Mouse (Mus musculus) frontal cortex, adult 2 months (tissue): ENCODE data around the gene Gsn. TPM values are rescaled to one million over a fixed set of nuclear protein-coding genes. Genes with fewer than 3 reads are reported as not detected.

ENCODE experiments used
- DNase-seq, 2 experiments: peaks; one replicate each; pipeline ENCODE4 v3.0.0; 2022; ENCODE audit warnings: low spot score in 1 of 2; ENCODE audit errors: extremely low spot score in 1 of 2
- polyA plus RNA-seq: library from polyadenylated mRNA; depleted of rRNA; stranded (reverse); fragments of >200 nt; gene quantifications from 2 replicates; pipeline ENCODE4 v1.2.3, GENCODE M21; 2012; rRNA removed

Gsn gene
- polyA plus RNA-seq: 99.2 and 99.6 TPM in 2 replicates

DNA sequence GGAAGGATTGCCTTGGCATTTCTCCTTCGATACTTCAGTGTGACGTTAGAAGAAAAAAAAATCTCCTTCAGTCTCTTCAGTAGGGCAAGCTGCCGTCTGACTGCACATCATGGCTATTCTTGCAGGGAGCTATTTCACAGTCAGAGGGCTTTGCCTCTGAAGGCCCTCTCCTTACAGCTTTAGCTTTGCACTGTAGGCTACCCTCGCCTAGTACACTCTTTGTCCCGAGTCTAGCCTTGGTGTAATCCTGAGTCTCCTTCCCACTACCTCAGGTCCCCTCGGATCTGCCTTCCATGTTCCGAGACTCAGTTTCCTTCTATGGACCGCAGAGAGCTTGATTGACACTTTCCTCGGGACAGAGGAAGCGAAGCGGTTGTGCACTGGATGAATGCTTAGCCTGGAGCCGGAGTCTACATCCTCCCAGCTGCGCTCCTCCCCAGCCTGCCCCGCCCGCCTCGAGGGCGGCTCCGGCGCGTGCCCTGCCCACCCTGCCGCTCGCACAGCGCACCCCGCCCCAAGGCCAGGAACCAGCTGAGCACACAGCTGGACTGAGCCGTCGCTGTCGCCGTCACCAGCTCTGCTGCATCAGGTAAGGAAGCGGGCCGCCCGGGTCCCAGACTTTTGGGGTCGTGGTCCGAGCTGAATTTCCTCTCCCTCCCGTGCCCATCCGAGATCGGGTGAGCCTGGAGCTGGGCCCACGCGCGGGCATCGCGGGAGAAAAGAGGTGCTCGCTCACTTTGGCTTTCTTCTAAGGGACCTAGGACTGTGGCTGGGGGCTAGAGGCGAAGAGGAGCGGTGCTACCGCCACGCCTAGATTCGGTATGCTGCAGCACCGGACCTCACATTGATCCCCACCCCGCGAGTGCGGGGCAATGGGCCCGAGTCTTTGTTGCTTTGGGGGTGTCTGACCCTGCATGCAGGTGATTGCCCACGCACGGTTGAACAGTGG lies at the start of gene Gsn:
Gene Gsn, plus strand, starts transcription at position 496 of the 949 bp plus-strand sequence.
- peak in 1 of 2 experiments; percentile 68 for DNase-seq

DNA sequence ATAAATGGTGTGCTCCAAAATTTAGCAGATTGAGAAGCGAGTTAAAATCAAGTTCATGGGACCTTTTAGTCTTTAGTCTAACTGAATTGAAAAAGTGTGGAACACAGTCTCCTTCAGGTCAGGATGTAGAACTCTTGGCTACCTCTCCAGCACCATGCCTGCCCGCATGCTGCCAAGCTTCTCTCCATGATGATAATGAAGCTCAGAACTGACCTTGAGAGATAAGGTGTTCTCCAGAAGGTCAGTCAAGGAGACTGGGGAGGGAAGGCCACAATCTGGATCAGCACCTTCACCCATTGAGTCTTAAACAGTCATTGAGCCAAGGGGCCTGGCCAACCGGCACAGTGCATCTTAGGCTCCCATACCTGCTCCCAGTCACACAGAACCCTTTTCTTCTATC lies 49.4 kb upstream of the Gsn start:
- no peak for DNase-seq

DNA sequence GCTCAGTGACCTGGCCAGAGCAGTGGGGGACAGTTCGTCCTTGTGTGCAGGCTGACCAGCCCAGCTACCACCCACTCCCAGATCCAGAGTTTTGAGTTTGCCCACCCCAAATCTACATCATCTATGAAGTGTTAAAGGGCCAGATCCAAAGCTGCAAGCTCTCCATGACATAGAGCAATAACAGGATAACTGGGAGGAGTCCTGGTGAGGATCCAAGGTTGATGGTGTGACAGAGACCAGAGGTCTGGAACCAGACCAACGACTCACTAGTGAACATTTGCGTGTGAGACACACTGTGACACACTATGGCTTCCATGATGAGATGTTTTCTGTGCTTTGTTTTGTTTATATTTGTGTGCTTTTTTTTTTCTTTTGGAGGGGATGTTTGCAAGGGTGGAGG lies 48.1 kb upstream of the Gsn start:
- no peak for DNase-seq

DNA sequence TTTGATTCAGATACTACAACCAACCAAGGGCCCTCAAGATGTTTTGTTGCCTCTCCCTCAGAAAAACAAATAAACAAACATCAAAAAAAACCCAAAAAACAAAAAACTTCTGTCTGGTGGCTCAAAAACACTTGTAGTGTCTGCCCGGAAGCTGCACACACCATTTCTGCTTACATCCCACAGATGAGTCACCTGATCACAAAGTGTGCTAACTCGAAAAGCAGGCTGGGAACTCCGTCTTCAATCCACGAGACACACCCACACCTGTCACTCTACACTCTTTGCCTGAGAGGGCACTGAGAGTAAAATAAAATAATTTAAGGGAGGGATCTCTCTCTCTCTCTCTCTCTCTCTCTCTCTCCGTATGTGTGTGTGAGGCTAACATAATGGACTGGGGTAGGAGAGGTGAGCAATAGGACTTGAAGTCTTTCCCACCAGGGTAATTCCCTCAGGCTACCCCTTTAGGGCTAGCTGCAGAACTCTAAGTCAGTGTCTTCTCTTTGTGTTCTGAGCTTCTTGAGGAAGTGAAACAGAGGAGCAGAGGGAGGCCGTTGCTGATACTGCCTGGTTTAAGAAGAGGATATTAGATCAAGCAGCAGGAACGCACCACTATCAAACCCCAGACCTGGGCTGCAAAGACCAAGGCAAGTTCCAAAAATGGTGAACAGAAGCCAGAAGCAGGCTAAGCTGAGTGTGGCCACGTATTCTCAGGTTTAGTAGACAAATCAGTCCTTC lies 47.1 kb upstream of the Gsn start:
- DNase-seq: no peak

DNA sequence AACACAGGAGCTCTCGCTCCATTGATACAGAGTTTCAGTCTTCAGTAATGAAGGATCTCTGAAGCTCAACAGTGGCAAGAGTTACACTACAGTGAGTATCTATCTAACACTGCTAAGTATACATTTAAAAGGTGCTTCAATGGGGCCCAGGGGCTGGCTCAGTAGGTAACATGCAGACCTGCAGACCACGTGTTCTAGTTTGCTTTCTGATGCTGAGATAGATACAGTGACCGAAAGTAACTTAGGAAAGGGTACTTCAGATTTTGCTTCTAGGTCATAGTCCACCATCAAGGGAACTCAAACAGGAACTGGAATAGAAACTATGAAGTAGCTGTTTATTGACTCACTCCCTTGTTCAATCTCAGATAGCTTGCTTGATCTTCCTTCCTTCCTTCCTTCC lies 44.5 kb upstream of the Gsn start:
- no peak for DNase-seq

DNA sequence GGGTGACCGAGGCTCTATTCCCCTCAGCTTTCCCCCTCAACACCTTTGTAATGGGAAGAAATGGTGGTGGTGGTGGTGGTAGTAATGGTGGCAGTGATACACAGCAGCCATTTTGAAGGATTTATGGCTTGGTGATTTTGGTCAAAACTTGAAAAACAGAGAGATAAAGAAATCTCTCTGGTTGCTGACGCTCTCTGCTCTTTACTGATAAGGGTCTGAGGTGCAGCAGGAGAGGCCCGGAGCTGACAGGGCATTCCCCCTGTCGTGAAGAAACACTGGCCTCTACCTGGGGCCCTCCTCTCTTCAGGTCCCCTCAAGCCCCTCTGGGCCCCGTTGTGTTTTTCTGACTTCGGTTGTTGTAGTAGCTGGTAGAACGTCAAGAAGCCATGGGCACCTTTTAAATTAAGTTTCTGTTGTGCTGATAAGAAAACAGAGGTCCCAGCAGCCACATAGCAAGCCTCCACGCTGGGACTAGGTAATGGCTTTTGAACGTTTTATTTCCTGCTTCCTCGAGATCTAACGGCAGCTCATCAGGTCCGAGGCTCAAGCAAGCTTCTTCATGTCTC lies 42.8 kb upstream of the Gsn start:
- no peak for DNase-seq

DNA sequence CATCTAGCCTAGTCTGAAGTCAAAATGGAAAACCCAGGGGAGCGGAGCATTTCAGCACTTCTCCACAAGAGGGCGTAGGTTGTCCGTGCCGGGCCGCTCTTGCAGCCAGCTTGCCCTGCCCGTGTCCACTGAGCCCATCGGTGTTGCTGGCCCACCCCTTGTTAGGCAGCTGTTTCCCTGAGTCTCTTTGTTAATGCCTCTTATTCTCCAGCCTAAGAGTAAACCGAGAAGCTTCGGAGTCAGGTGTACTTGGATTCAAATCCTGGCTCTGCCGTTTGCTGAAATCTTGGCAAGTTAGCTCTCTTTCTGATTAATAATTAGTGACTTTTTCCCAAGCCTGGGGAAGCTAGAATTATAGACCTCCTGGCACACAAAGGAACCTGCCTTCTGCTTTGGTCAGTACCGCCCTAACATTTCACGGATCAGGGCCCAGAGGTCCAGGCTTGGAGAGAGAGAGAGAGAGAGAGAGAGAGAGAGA lies 41.3 kb upstream of the Gsn start:
- DNase-seq: peak; percentile 35 to 95

DNA sequence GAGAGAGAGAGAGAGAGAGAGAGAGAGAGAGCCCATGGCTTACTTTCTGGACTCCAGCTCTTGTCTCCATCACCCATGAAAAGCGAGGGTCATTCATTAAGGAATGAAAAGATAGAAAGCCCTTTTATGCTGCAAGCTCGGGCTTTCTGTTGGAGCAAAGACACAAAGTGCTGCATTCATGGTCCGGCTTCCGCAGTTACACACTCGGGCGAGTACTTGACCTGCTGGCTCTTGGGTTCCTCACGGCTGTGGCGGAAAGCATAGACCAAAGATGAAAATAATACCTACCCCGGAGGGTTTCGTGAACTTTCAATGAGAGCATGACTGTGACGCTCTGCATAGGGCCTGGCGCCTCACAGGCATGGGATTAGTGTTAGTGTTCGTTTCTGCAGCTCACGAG lies 40.8 kb upstream of the Gsn start:
- DNase-seq: no peak

DNA sequence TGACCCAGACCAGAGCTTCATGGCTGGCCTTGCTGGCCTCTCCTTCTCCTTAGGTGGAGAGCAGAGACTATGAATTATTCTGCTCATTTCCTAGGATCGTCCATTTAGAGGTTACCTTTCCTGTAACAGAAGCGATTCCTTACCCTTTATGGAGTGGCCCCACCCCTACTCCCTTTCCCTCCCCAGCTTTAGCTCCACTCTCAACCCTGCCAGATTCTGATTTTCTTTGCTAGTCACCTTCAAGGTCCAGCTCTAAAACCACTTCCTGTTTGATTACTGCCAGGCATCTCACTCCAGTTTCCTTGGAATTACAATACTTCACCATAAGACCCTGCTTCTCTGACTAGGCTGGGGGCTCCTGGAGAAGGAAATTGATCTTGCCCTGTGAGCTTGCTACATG lies 39.5 kb upstream of the Gsn start:
- DNase-seq: no peak

DNA sequence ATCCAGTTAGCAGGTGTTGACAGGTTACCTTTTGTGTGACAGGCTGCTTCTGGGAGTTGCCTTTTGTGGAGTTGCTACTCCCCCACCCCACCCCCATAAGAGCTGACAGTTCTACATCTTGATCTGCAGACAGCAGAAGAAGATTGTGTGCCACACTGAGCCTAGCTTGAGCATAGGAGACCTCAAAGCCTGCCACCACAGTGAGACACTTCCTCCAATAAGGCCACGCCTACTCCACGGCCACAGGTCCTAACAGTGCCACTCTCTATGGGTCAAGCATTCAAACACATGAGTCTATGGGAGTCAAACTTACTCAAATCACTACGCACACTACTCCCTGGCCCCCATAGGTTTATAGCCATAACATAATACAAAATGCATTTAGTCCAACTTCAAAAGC lies 37.4 kb upstream of the Gsn start:
- no peak for DNase-seq

DNA sequence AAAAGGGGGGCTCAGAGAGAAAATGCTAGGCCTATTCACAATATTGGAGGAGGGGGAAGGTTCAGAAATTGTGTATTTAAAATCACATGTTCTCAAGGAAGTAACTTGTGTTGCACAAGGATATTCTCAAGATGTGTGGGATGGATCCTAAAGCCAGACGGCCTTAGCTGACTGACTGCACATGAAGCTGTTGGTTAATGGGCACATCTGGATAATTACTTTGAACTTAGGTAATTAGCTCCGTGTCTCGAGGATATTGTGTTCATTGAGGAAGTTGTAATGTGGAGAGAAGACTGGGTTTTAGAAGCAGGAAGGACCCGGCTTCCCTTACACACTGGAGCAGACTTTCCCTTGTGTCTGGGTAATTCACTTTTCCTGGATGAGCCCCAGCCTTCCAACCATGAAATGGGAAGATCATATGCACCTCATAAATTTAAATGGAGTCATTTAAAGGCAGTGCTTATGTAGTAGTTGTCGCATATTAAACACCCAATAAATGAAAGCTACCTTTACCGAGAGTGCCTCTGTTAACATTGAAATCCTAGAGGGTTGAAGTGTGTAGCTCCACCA lies 33.3 kb upstream of the Gsn start:
- no peak for DNase-seq

DNA sequence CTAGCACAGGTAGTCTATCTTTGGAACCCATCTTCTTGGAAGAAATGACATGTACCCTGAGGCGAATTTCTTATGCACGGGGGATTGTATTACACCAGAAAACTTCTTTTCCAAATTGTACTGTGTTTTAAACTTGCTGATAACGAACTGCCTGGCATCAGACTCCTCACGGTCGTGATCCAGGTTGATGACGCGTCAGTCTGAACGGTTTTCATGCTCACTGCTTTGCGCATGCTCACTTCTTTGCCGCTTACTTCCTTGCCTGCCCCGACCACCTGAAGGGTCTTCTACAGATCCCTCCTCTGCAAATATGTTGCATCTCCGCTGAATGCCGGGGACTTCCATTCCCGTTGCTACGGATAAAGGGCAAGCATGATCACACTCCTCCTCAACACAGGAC lies 31.9 kb upstream of the Gsn start:
- DNase-seq: no peak

DNA sequence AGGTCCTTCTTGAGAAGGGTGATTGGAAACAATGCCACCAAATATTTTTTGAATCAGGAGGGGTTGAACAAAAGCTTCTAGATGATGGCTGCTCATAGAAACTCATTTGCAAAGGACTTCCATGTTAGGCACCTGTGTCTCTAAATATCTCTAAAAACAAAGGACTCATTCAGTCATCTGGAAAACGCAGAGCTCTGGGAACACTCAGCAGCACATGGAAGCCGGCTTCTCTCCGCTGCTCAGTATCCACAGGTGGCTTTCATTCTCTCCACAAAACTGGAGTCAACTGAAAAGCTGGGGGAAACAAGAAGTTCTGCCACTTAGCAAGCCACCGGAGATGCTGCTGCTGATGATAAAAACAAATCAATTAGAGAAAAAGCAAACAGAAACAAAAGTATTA lies 28.0 kb upstream of the Gsn start:
- DNase-seq: no peak

DNA sequence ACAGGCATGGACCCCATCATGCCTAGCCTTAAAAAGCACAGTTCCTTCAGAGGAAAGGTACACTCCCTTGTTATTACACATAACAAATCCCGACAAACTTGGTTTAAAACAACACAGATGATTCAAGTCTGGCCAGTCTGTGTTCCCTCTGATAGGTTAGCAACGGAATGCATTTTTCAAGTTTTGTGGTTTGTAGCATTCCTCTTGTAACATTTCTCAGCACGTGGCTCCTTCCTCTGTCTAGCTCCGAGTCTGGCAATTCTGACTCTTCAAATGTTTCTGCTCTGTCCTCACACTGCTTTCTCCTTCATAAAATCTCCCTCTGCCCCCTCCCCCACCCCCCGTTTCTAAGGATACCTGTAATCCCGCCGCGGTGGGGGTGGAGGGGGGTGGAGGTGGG lies 26.0 kb upstream of the Gsn start:
- DNase-seq: no peak

DNA sequence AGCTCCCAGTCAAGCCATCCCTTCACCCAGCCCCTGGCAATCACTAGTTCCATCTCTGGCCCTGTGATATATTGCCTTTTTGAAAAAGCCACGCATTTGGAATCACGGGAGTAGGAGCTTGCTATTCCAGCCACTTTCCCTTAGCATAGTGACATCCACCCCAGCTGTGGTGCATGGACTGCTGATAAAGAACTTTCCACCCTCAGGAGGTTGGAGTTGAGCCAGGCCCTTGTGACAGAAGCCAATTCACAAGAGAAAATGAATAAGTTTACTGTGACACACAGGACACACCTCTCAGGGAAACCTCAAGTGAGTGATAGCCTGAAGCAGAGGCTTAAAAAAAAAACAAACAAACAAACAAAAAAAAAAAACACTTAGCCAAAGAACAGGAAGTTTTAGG lies 24.3 kb upstream of the Gsn start:
- no peak for DNase-seq

DNA sequence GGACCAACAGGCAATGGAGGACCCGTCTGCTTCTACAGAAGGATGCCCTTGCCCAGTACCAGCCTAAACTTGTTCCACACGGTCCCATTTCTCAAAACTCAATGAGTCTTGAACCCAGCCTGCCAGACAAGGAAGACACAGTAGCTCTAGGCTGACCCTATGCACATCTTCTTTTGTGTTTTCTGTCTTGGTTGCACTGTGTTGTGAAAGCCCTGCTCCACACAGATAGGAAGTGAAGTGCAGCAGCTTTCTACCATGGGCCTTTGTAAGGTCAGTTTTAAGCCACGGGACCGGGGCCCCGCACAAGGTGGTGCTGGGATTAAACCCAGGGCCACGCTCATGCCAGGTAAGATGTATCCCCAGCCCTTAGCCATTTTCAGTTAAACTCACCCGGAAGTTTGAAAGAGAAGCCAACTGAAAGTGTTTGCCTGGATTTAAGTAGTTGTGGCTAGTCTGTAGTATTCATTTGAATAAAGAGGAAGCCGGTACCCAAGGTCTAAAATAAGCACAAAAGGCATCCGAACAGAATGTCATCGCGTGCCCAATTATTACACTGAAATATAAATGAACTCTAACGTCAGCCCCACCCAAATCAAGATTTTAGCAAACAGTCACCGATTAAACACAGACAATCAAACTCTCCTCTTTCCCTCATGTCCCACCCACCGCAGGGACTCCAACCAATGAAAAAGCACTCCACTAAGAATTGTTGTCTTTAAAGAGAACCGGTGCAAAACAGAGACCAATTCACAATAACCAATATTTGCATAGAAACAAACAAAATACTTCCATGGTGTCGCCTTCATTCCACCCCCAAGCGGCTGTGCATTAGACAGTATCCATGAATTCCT lies 23.4 kb upstream of the Gsn start:
- DNase-seq: no peak

DNA sequence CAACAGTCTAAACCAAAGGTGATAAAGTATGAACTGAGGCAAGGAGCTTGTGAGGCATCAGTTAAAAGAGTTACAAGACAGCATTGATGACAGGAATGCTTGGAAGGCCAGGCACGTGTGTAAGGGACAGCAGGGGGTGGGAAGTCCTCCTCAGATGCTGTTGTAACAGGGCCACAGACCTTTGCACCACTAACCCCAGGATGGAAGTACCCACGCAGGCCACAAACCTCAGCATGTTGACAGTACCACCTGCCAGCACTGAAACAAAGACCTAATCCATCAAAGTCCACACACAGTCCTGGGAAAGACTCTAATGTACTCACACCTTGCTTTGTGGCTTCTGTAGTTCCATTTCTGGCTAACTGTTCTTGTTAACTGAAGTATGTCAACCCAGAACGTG lies 22.3 kb upstream of the Gsn start:
- no peak for DNase-seq

DNA sequence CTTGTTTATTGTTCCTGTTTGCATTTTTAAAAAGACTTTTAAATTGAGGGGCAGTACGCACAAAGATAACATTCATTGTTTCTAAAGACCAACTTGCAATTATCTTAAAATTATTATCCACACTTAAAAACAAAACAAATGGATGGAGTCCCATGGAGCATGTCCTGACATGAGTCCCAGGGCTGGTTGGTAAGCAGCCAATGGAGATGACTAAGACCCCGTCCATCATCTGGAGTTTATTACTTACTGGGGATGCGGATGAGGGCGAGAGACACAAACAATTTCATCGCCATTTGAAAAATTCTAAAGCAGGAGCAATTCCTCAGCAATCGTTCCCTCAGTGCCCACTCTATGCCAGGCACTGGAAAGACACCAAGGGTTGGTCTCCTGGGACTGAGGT lies 21.2 kb upstream of the Gsn start:
- no peak for DNase-seq

DNA sequence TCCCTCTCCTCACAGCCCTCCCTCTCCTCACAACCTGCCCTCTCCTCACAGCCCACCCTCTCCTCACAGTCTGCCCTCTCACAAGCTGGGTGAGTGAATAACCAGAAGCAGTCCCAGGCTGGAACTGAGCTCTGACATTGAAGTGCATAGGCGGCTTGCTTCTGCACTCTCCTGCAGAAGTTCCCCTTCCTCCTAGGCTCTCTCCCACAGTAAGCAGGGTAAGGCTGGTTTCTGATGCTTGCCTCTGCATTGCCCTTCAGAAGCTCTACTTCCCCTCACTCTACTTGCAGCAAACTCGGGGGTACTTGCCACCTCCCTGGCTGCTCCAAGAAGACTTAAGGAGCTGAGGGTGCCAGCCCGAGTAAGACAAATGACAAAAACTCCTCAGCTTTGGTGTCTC lies 11.9 kb upstream of the Gsn start:
- no peak for DNase-seq

DNA sequence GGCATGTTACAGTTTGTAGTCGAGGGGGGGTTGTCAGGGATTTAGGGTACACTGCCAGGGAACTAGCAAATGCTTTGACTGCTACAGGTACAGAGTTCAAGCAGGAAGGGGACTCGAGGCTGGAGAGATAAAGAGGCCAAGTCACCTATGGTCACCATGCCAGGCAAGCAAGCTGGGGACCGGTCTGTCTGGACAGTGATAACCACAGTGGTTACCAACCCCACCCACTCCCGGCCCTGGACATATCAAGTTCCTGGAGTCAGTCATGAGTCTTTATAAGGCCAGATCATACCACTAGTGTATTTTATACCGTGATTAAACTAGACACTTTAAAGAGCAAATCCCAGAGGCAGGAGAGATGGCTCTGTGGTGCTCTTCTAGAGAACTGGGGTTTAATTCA lies 8.4 kb upstream of the Gsn start:
- no peak for DNase-seq
